Mouse (Mus musculus) right cerebral cortex, postnatal 10 days (tissue): ENCODE data around the gene Gm12184.
"Not testable (repeated sequence)": the region's sequence is repeated elsewhere in the genome, so short reads cannot be mapped to it uniquely, and the experiment has no call there.

Experiments
- DNase-seq, 2 experiments: peaks; one replicate each; pipeline ENCODE4 v3.0.0; 2021; ENCODE audit warnings: low spot score in 2 of 2

The Gm12184 gene

GRCm38 (mm10) chr11:48822768-48823512 lies 3.5 kb downstream of the Gm12184 start:
- DNase-seq: no peak

- not testable (repeated sequence) for DNase-seq
Observed at GRCm38 (mm10) chr11:48821299-48821698, 5.2 kb downstream of the Gm12184 start.

- no peak for DNase-seq
Observed at GRCm38 (mm10) chr11:48820308-48820674, 6.2 kb downstream of the Gm12184 start.

GRCm38 (mm10) chr11:48819614-48820307 lies 6.7 kb downstream of the Gm12184 start:
- no peak for DNase-seq

GRCm38 (mm10) chr11:48818346-48818745 lies 8.1 kb downstream of the Gm12184 start:
- peak; percentile 82 to 87 for DNase-seq

GRCm38 (mm10) chr11:48817794-48818193 lies 8.7 kb downstream of the Gm12184 start:
- DNase-seq: no peak

GRCm38 (mm10) chr11:48816800-48817665 lies 9.4 kb downstream of the Gm12184 start, which contains the start of gene Trim41:
Trim41 (minus strand) TSS chr11:48817353.
- DNase-seq: peak; percentile 99

GRCm38 (mm10) chr11:48816281-48816781 lies 10.1 kb downstream of the Gm12184 start:
- DNase-seq: peak; percentile 73 to 87

GRCm38 (mm10) chr11:48815851-48816250 lies 10.6 kb downstream of the Gm12184 start:
- peak; percentile 45 to 49 for DNase-seq

GRCm38 (mm10) chr11:48813782-48814181 lies 12.7 kb downstream of the Gm12184 start:
- DNase-seq: no peak

- DNase-seq: peak in 1 of 2 experiments; percentile 42
Observed at GRCm38 (mm10) chr11:48810142-48810541, 16.3 kb downstream of the Gm12184 start.

- no peak for DNase-seq
Observed at GRCm38 (mm10) chr11:48809434-48809830, 17.0 kb downstream of the Gm12184 start.

GRCm38 (mm10) chr11:48808737-48809433 lies 17.6 kb downstream of the Gm12184 start:
- DNase-seq: peak in 1 of 2 experiments; percentile 51

GRCm38 (mm10) chr11:48808304-48808646 lies 18.2 kb downstream of the Gm12184 start:
- no peak for DNase-seq

- DNase-seq: peak in 1 of 2 experiments; percentile 34
Observed at GRCm38 (mm10) chr11:48807563-48808303, 18.7 kb downstream of the Gm12184 start.

GRCm38 (mm10) chr11:48806856-48807562 lies 19.4 kb downstream of the Gm12184 start:
- DNase-seq: peak; percentile 48 to 54

- no peak for DNase-seq
Observed at GRCm38 (mm10) chr11:48804922-48805321, 21.5 kb downstream of the Gm12184 start.

GRCm38 (mm10) chr11:48803988-48804387 lies 22.5 kb downstream of the Gm12184 start:
- no peak for DNase-seq

- DNase-seq: no peak
Observed at GRCm38 (mm10) chr11:48801831-48802772, 24.4 kb downstream of the Gm12184 start.
